Mouse (Mus musculus): ENCODE data around the gene Mgat5b.

DNA sequence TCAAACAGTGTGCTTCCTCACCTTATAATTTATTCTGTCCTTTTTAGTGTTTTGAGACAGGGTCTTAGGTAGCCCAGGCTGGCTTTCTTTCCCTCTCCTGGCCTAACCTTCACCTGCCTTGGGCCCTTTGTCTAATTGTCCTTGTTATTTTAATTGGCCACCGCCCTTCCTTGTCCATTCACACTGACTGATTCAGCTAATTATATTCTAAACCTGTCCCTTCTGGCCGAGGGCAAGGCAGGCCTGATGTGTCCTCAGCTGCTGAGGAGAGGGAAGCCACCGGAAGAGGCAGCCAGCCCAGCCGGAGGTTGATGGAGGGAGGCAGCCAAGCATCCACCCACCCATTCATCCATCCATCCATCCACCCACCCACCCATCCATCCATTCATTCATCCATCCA is 52.2 kb downstream of the Mgat5b start:
- TF ChIP-seq CTCF (IDR thresholded peaks at IDR 0.05; ENCODE audit: low read depth, low read length) (no peak), GATA2 (IDR thresholded peaks at IDR 0.05; ENCODE audit: borderline replicate concordance, low read depth, low read length) (no peak), GATA1 (IDR thresholded peaks at IDR 0.05; ENCODE audit: borderline replicate concordance, low read length) (no peak), POLR2AphosphoS5 (IDR thresholded peaks at IDR 0.05; ENCODE audit: insufficient replicate concordance, low read depth, low read length) (no peak), TAL1 (conservative IDR thresholded peaks at IDR 0.05; ENCODE audit: low read depth, low read length) (no peak)
